Mouse (Mus musculus): Measurements from ENCODE around the gene Uqcc1. TPM values are rescaled to one million over a fixed set of nuclear protein-coding genes. Genes with fewer than 3 reads are reported as not detected.

The Uqcc1 gene
- polyA plus RNA-seq (2015; fragmentation: Nextera tagmentation; extraction: Ambion mirVana) = 55.7 and 64.9 TPM in 2 replicates

DNA sequence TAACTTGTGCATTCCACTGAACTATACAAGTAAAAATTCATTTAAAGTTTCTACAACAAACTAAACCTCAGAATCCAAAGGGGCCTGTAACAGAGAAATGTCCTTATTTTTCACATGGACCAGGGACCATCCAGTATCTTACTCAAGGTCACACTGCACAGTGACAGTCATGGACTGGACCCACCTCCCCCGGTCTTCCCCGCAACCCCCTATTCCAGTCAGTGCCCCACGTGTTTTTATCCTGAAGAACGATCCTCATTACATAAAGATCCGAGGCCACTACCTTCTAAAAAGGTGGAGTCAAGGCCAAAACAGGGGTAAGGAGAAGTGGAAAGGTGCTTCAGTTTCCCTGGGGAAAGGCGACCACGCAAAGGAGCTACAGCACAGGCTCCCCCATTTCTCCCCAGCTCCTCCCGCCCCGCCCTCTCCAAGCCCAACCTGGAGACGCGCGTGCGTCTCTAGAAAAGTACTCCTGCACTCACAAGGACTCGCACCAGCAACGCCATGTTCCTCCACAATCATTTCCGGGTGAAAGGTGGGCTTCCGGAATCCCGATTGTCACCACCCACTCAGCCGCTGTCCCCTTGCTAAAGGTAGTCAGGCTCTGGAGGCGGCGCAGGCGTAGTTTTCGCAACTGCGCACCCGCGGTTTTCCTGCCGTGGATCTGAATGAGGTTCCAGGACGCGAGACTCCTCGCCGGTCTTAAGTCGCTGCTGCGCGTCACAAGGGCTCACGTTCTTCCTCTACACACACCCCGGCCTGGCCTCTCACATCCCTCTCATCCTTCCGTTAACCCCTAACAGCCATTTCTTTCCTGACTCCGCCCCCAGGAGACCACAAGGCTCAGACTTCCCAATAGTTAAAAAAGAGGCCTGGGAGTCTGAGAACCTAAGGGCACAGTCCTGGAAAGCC is at the start of gene Uqcc1:
Uqcc1 (minus strand) TSS at position 780 of the 912 bp plus-strand sequence.
- peak within 1 kb of the TSS; percentile 69 for H3K4me2 ChIP-seq (replicated peaks)
- WGBS = under 1% methylated on average over 38 of the region's 38 CpGs
- peak within 1 kb of the TSS; percentile 88 for H3K27ac ChIP-seq
- no peaks in the 10 kb centered on the region for H3K36me3 ChIP-seq
- peak; percentile 97 for ATAC-seq
- H3K27me3 ChIP-seq = no peaks in the 10 kb centered on the region
- H3K4me1 ChIP-seq (replicated peaks) = peaks cover 19% of the 10 kb centered on the region
- H3K9me3 ChIP-seq = no peaks in the 10 kb centered on the region
- H3K4me3 ChIP-seq (replicated peaks) = peak within 1 kb of the TSS; percentile 69
- H3K9ac ChIP-seq (replicated peaks) = peak within 1 kb of the TSS; percentile 68

DNA sequence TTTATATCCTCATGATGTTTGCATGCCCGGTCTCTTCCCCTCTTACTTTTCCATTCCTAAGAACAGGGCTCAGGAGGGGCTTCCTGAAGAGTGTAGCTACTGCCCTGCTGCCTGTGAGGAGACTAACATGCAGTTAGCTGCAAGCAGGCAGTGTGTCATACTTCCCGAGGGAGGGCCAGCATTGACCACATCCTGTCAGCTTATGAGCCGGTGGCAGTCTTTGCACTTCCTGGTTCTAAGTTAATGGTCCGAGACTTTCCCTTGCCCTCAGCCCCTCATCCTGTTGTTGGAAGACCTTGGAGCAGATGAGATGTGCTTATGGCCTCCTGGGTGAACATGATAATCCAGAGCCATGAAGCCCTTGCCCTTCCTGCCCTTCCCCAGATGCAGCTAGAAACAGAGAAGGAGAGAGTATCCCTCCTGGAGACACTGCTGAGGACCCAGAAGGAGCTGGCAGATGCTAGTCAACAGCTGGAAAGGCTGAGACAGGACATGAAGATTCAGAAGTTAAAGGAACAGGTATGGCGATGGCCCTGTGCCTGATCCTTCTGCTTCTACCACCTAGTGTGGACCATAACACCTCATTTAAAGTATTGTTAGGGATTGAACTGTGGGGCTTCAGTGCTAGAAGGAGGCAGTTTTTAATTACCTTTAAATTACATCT is 49.4 kb upstream of the Uqcc1 start:
- no peaks in the 10 kb centered on the region for H3K27me3 ChIP-seq
- H3K27ac ChIP-seq = no peak overlapping the region
- ATAC-seq = no peak
- no peaks in the 10 kb centered on the region for H3K9me3 ChIP-seq
- H3K4me3 ChIP-seq (replicated peaks) = no peak overlapping the region
- no peak overlapping the region for H3K4me2 ChIP-seq (replicated peaks)
- H3K4me1 ChIP-seq (replicated peaks) = no peaks in the 10 kb centered on the region
- H3K9ac ChIP-seq (replicated peaks) = no peak overlapping the region
- peaks cover 92% of the 10 kb centered on the region for H3K36me3 ChIP-seq
- 91% methylated on average over 5 of the region's 5 CpGs for WGBS

DNA sequence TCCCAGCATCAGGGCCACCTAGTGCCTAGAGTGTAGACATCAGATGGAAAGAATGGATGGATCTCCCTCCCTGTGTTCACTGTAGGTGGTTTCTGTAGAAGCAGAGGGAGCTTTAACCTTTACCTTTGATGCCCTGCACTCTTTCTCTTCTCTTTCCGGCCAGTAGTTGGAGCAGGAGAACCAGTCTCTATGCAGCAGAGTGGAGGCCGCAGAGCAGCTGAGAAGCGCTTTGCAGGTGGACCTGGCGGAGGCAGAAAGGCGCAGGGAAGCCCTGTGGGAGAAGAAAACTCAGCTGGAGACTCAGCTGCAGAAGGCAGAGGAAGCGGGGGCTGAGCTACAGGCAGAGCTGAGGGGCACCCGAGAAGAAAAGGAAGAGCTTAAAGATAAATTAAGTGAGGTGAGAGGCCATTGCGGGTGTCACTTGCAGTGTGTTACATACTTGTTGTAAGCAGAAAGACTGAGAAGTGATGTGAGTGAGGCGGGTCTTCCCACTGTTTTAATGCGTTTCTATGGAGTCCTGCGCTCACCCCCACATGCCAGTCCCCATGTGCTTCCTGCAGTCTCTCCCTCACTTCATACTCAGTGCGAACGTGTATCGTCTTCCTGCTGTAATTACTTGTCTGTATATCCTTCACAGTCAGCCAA is 44.1 kb upstream of the Uqcc1 start:
- H3K36me3 ChIP-seq = peaks cover 90% of the 10 kb centered on the region
- 81% methylated on average over 14 of the region's 14 CpGs for WGBS

DNA sequence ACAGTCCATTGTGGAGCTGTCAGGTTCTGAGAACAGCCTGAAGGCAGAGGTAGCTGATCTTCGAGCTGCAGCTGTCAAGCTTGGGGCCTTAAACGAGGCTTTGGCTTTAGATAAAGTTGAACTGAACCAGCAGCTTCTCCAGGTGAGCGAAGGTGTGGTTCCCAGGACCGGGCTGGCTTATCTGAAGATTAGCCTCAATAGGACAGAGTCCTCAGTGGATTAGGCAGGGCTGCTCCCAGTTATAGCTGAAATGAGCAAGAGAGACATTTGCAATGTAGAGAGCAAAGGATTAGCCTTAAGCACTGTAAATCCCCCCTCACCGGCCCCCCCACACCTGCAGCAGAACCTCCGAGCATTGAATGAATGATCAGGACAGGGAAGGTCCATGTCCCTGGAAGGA is 43.2 kb upstream of the Uqcc1 start:
- WGBS = 83% methylated on average over 6 of the region's 6 CpGs
- H3K4me3 ChIP-seq (replicated peaks) = no peak overlapping the region
- no peak overlapping the region for H3K9ac ChIP-seq (replicated peaks)
- no peak for ATAC-seq
- no peaks in the 10 kb centered on the region for H3K9me3 ChIP-seq
- peaks cover 90% of the 10 kb centered on the region for H3K36me3 ChIP-seq
- H3K27me3 ChIP-seq = no peaks in the 10 kb centered on the region
- H3K27ac ChIP-seq = no peak overlapping the region
- H3K4me2 ChIP-seq (replicated peaks) = no peak overlapping the region
- no peaks in the 10 kb centered on the region for H3K4me1 ChIP-seq (replicated peaks)

More for the DNA sequence above, 44.1 kb upstream of the Uqcc1 start:
- no peak overlapping the region for H3K27ac ChIP-seq
- no peak overlapping the region for H3K9ac ChIP-seq (replicated peaks)
- ATAC-seq = no peak
- H3K4me3 ChIP-seq (replicated peaks) = no peak overlapping the region
- no peaks in the 10 kb centered on the region for H3K4me1 ChIP-seq (replicated peaks)
- H3K4me2 ChIP-seq (replicated peaks) = no peak overlapping the region
- H3K9me3 ChIP-seq = no peaks in the 10 kb centered on the region
- H3K27me3 ChIP-seq = no peaks in the 10 kb centered on the region

DNA sequence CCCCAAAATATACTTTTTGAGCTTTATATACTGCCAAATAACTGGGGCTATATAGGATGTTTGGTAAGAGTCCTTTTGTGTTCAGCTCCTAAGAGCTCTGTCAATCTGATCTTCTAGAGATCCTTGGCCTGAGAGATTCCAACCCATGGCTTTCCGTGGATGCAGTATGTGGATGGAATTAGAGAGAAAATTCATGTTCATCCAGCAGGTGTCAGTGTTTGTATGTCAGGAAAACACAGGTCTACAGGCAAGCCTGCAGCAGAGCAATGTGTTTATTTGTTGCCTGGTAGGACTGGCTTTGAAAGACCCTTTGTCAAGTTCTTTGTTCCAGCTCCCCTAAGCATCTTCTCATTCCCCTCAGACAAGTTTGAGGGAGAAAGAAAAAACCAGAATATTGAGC is 32.9 kb upstream of the Uqcc1 start:
- H3K9ac ChIP-seq (replicated peaks) = no peak overlapping the region
- H3K9me3 ChIP-seq = no peaks in the 10 kb centered on the region
- H3K27me3 ChIP-seq = no peaks in the 10 kb centered on the region
- H3K4me3 ChIP-seq (replicated peaks) = no peak overlapping the region
- no peaks in the 10 kb centered on the region for H3K4me1 ChIP-seq (replicated peaks)
- no peak overlapping the region for H3K4me2 ChIP-seq (replicated peaks)
- no peak overlapping the region for H3K27ac ChIP-seq
- H3K36me3 ChIP-seq = peaks cover 56% of the 10 kb centered on the region
- no peak for ATAC-seq
- 51% methylated on average over 1 of the region's 1 CpGs for WGBS

DNA sequence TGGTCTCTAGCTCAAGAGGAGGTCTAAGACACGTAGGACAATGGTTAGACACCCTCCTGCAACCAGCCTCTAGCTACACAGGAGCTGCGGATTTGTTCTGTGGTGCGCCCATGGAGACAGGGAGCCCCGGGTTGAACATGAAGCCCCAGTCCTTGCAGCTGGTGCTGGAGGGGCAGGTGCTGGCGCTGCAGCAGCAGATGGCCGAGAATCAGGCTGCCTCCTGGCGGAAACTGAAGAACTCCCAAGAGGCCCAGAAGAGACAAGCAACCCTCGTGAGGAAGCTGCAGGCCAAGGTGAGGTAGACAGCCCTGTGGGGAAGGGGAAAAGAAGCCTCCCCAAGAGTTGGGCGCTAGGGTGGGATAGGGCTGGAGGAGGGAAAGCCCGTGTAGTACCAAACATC is 31.8 kb upstream of the Uqcc1 start:
- ATAC-seq = no peak
- WGBS = 77% methylated on average over 10 of the region's 10 CpGs
- H3K4me1 ChIP-seq (replicated peaks) = peaks cover 9% of the 10 kb centered on the region
- no peak overlapping the region for H3K4me3 ChIP-seq (replicated peaks)
- no peak overlapping the region for H3K27ac ChIP-seq
- H3K36me3 ChIP-seq = peaks cover 44% of the 10 kb centered on the region
- no peak overlapping the region for H3K9ac ChIP-seq (replicated peaks)
- no peak overlapping the region for H3K4me2 ChIP-seq (replicated peaks)
- H3K27me3 ChIP-seq = no peaks in the 10 kb centered on the region
- no peaks in the 10 kb centered on the region for H3K9me3 ChIP-seq

DNA sequence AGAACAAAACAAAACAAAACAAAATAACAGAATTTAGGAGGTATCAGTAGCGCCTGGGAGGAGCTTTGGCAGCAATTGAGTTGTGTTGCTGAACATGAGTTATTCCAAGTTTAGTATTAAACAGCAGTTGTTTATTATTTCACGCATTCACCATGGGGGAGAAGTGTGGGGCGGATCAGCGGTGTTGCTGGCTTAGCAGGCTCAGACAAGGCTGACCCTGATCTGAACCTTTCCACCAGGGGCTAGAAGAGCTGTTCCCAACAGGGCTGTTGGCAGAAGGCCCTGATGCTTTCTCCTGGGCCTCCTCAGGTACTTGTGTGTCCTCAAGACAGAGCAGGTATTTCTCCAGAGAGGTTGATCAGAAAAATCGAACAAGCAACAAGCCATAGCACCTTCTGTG is 29.9 kb upstream of the Uqcc1 start:
- Histone ChIP-seq H3K9ac (replicated peaks) (no peak overlapping the region), H3K27ac (no peak overlapping the region), H3K9me3 (no peaks in the 10 kb centered on the region), H3K4me2 (replicated peaks) (no peak overlapping the region), H3K27me3 (no peaks in the 10 kb centered on the region), H3K4me1 (replicated peaks) (peaks cover 9% of the 10 kb centered on the region), H3K36me3 (peaks cover 27% of the 10 kb centered on the region), H3K4me3 (replicated peaks) (no peak overlapping the region)
- 93% methylated on average over 5 of the region's 5 CpGs for WGBS
- ATAC-seq = no peak

DNA sequence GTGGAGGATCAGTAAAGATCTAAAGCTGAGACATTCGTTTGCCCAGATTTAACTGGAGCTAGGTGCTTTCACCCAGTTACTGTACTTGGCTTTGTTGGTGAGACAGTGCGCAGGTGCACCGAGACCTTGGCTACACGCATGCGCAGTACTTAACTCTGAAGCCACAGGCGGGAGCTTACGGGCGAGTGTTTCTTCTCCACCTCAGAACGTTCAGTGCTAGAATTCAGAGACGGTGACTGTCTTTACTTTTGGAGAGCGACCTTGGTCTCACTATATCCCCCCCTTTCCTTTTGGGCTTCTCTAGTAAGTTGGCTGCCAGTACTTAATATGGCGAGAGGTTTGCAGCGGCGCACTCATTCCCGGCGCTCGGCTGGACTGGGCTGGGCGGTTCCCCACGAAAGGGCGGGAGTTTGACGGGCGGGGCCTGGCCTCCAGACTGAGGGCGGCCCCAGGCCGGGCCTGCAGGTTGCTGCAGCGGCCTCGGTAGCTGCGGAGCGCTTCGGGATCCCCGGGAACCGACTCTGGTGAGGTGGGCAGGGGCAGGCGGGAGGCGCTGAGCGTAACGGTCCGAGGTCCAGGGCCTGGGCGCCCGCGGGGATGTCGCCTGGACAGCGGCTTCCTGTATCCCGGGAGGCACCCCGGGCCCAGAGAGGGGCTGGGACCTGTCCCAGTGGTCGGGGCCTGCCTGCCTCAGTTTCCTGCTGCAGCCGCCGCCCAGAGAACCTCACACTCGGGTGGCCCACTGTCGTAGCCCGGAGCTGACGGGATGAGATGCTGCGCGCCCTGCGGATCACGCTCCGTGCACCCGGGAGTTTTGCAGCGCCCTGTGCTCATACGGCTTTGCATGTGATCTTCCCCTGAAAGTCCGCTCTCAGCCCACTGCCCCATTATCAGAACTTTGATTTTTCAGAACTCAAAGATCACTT is 26.3 kb upstream of the Uqcc1 start, which contains the start of gene Cep250:
Cep250 (plus strand) TSS at position 325 of the 926 bp plus-strand sequence.
- under 1% methylated on average over 59 of the region's 59 CpGs for WGBS
- Histone ChIP-seq H3K9me3 (no peaks in the 10 kb centered on the region), H3K27ac (peak within 1 kb of the TSS; percentile 88), H3K4me2 (replicated peaks) (peak within 1 kb of the TSS; percentile 67), H3K27me3 (no peaks in the 10 kb centered on the region), H3K9ac (replicated peaks) (peak within 1 kb of the TSS; percentile 95), H3K4me3 (replicated peaks) (peak within 1 kb of the TSS; percentile 88), H3K36me3 (no peaks in the 10 kb centered on the region), H3K4me1 (replicated peaks) (peaks cover 9% of the 10 kb centered on the region)
- peak; percentile 97 for ATAC-seq

DNA sequence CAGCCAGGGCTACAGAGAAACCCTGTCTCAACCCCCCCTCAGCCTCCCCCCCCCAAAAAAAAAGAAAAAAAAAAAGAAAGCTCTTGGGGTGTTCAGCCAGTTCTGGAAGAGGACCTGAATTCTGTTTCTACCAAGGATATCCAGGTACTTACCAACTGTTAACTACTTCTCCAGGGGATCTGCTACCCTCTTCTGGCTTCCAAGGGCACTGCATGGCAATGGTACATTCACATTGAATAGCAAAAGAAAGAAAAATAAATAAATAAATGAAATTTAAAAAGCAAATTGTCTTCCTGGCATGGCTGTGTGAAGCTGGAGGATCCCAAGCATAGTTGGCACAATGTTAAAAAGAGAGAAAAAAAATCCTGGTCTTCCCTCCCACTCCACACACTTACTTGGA is 21.9 kb upstream of the Uqcc1 start:
- Histone ChIP-seq H3K4me2 (replicated peaks) (no peak overlapping the region), H3K27ac (no peak overlapping the region), H3K36me3 (no peaks in the 10 kb centered on the region), H3K9me3 (no peaks in the 10 kb centered on the region), H3K27me3 (no peaks in the 10 kb centered on the region), H3K4me1 (replicated peaks) (peaks cover 13% of the 10 kb centered on the region), H3K9ac (replicated peaks) (no peak overlapping the region), H3K4me3 (replicated peaks) (no peak overlapping the region)
- ATAC-seq = no peak

DNA sequence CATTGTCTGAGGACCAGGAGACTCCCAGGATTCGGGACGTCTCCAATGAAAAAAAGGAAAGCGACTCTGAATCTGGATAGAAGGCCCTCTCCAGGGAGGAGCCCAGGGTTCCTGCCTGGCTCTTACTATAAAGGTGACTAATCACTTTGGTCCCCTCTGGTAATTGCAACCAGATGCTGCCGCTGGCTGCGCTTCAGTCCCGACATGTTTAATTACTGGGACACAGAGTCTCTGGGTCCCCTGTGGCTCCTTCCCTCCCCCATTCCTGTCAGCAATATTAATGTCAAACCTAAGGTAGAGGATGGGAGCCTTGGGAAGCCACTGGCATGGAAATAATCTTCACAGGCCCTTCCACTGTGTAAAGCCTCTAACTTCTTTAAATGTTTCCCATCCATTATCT is 19.3 kb upstream of the Uqcc1 start:
- ATAC-seq = no peak
- Histone ChIP-seq H3K27ac (no peak overlapping the region), H3K36me3 (no peaks in the 10 kb centered on the region), H3K27me3 (0 out of 2 replicates have a peak, but pooled peaks cover under 1% of the 10 kb centered on the region), H3K9me3 (no peaks in the 10 kb centered on the region), H3K9ac (replicated peaks) (no peak overlapping the region), H3K4me2 (replicated peaks) (no peak overlapping the region), H3K4me1 (replicated peaks) (peaks cover 23% of the 10 kb centered on the region), H3K4me3 (replicated peaks) (no peak overlapping the region)
- 30% methylated on average over 6 of the region's 6 CpGs for WGBS

DNA sequence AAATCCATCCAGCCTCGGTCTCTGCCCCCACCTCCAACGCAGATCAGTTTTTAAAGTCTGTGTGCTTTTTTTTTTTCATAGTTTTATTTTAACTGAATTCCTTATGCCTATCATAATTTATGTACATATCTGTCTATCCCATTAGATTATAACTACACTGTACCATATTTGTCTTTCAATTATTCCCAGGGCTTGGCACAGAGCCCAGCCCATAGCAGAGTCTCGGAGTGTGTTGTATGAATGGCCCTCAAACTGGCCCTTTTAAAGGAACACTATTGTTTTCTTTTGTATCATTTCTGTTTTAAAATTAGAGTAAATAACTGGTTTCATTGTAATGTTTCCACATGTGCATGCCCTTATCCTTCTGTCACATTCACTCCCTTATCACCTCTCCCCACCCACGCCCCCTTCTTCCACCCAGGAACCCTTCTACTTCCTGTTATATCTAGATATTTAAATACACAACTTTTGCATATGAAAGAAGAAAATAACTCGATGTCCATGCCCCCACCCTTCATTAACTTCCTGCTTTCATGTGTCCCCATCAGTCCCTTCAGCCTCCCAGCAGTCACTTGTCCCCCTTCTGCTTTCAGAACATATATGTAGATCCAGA is 17.4 kb upstream of the Uqcc1 start:
- no peak overlapping the region for H3K27ac ChIP-seq
- no peak overlapping the region for H3K4me3 ChIP-seq (replicated peaks)
- H3K9me3 ChIP-seq = no peaks in the 10 kb centered on the region
- H3K4me1 ChIP-seq (replicated peaks) = peaks cover 34% of the 10 kb centered on the region
- 71% methylated on average over 5 of the region's 5 CpGs for WGBS
- no peak overlapping the region for H3K9ac ChIP-seq (replicated peaks)
- H3K4me2 ChIP-seq (replicated peaks) = no peak overlapping the region
- H3K36me3 ChIP-seq = no peaks in the 10 kb centered on the region
- ATAC-seq = no peak
- H3K27me3 ChIP-seq = 0 out of 2 replicates have a peak, but pooled peaks cover 7% of the 10 kb centered on the region

Measured in midbrain, embryonic 13.5 days (tissue).